Mouse (Mus musculus) adrenal gland, adult 18-20 months (tissue): ENCODE data around the gene Ralgps1. TPM values are rescaled to one million over a fixed set of nuclear protein-coding genes. Genes with fewer than 3 reads are reported as not detected.

Experiments used
- DNase-seq, 2 experiments: peaks; one replicate each; pipeline ENCODE4 v3.0.0; 2021 to 2022; ENCODE audit warnings: low spot score in 2 of 2
- microRNA-seq, 2 experiments: library from miRNA; unstranded; fragments of <30 nt; microRNA quantifications; one replicate each; pipeline ENCODE4 v1.2.0; 2021; ENCODE audit warnings: borderline number of aligned reads in 2 of 2
- total RNA-seq, 2 experiments: library from RNA; stranded (reverse); gene quantifications; 1 replicate in 1 of 2; 2 replicates in 1 of 2; pipeline ENCODE4 v1.2.3; 2021

The Ralgps1 gene
- total RNA-seq, 2 experiments from 2014 or later: 5.1 to 5.7 TPM

GRCm38 (mm10) chr2:33089356-33090032 is 281.8 kb downstream of the Ralgps1 start:
- no peak for DNase-seq

- no peak for DNase-seq
These were observed 284.5 kb downstream of the Ralgps1 start for GRCm38 (mm10) chr2:33086671-33087363.

- no peak for DNase-seq
These were observed 285.2 kb downstream of the Ralgps1 start for GRCm38 (mm10) chr2:33086016-33086596.

DNA sequence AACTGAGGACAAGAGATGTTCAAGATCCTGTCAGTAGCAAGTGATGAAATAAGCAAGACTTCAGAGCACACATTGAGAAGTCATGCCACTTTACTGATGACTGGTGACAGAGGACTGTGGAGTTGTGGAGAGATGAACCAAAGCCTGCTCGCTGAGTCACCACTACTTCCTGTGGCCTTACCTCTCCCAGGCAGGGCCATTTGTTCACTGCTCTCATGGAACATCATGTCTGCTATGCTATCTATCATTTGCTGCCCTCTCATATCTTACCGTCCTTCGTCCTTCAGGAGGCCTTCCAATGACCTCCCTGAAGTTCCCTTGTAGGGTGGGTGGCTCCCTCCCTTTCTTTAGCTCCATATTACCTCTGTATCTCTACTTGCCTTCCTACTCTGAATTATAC is 287.1 kb downstream of the Ralgps1 start:
- no peak for DNase-seq

Small RNA genes within 50 kb of the gene (microRNA-seq; reads per million reads assigned to microRNA genes)
- 0 reads per million in 2 experiments for gene Gm25998

Other genes starting within 250 kb of the Ralgps1 start
- gene Garnl3, start 239.8 kb downstream of the Ralgps1 start, total RNA-seq: 10 to 100 TPM; 11.4 to 16.1 TPM
- gene Angptl2, start 155.4 kb downstream of the Ralgps1 start, total RNA-seq: 10 to 100 TPM; 19.6 to 29.9 TPM
- gene Zbtb34, start 59.8 kb upstream of the Ralgps1 start, total RNA-seq: 1 to 10 TPM; 5.6 to 8.2 TPM
- gene Zbtb43, start 97.1 kb upstream of the Ralgps1 start, total RNA-seq: 10 to 100 TPM; 24.3 to 25.1 TPM